Mouse (Mus musculus) CH12.LX (cell line): Measurements from ENCODE around the gene Rtp3.

Source experiments
- CTCF ChIP-seq, 2 experiments: IDR thresholded peaks in 1 of 2; conservative IDR thresholded peaks in 1 of 2; 2 replicates each; pipeline ENCODE4 v1.5.1; 2011 to 2012; ENCODE audit warnings: low read depth in 2 of 2, low read length in 2 of 2, improper control_type of control experiment in 1 of 2, inconsistent platforms in 1 of 2, mild to moderate bottlenecking in 1 of 2, moderate library complexity in 1 of 2
- EP300 ChIP-seq: IDR thresholded peaks from 2 replicates; pipeline ENCODE4 v1.6.1; 2011; ENCODE audit warnings: low read length, improper control_type of control experiment
- MAFK ChIP-seq: IDR thresholded peaks from 2 replicates; pipeline ENCODE4 v1.6.1; 2011; ENCODE audit warnings: low read length, improper control_type of control experiment; ENCODE audit not compliant: insufficient replicate concordance
- MAZ ChIP-seq: IDR thresholded peaks from 2 replicates; pipeline ENCODE4 v1.6.1; 2012; ENCODE audit warnings: low read depth, mild to moderate bottlenecking, inconsistent platforms, low read length, improper control_type of control experiment, moderate library complexity
- NRF1 ChIP-seq: IDR thresholded peaks from 2 replicates; pipeline ENCODE4 v1.6.1; 2014; ENCODE audit warnings: low read depth, mild to moderate bottlenecking, inconsistent platforms, low read length, improper control_type of control experiment, moderate library complexity
- POLR2A ChIP-seq: IDR thresholded peaks from 2 replicates; pipeline ENCODE4 v1.6.1; 2011; ENCODE audit warnings: low read depth, mild to moderate bottlenecking, improper control_type of control experiment, low read length

DNA sequence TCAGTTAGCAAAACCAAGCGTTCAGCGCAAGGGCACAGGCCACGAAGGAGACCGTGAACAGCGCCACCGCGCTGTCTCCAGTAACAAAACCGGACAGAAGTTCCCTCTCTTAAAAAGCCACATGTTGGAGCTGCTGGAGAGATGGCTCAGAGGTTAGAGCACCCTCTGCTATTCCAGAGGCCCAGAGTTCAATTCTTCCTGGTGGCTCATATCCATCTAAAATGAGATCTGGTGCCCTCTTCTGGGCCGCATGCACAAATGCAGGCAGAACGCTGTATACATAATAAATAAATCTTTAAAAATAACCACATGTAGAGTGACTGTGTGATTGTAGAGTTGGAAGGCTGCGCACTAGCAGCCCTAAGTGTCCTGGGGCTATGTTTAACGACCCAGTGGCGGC, 46.1 kb downstream of the Rtp3 start:
- TF ChIP-seq MAFK (no peak), POLR2A (no peak), MAZ (no peak), CTCF (conservative IDR thresholded peaks at IDR 0.05 in 1 of 2, IDR thresholded peaks at IDR 0.05 in 1 of 2; ENCODE audit: low read depth in 2 of 2, low read length in 2 of 2) (peak; percentile 46 to 60), EP300 (no peak), NRF1 (no peak)
